Mouse (Mus musculus) cerebellum, postnatal 4 days (tissue): ENCODE measurements around the gene Topaz1.
A peak's percentile ranks its signal among the peaks of the same experiment; 100 is the strongest.

Source experiments
- DNase-seq, 2 experiments: peaks; one replicate each; pipeline ENCODE4 v3.0.0; 2022; ENCODE audit warnings: low spot score in 2 of 2, mixed read lengths in 1 of 2

Gene Topaz1

GRCm38 (mm10) chr9:122747060-122747459 is at the start of gene Topaz1:
Gene Topaz1 (plus strand): TSS chr9:122747346.
- DNase-seq: no peak

GRCm38 (mm10) chr9:122701817-122702216 is 45.3 kb upstream of the Topaz1 start:
- no peak for DNase-seq

- DNase-seq: no peak
These were observed 33.3 kb upstream of the Topaz1 start for GRCm38 (mm10) chr9:122713836-122714235.

- no peak for DNase-seq
These were observed 32.1 kb upstream of the Topaz1 start for GRCm38 (mm10) chr9:122715046-122715445.

GRCm38 (mm10) chr9:122716131-122716921 is 30.8 kb upstream of the Topaz1 start:
- no peak for DNase-seq

- no peak for DNase-seq
These were observed 24.9 kb upstream of the Topaz1 start for GRCm38 (mm10) chr9:122722296-122722695.

- no peak for DNase-seq
These were observed 21.9 kb upstream of the Topaz1 start for GRCm38 (mm10) chr9:122725046-122725765.

GRCm38 (mm10) chr9:122729500-122729899 is 17.6 kb upstream of the Topaz1 start:
- peak in 1 of 2 experiments; percentile 60 for DNase-seq

GRCm38 (mm10) chr9:122732126-122732810 is 14.9 kb upstream of the Topaz1 start:
- no peak for DNase-seq

GRCm38 (mm10) chr9:122733222-122733621 is 13.9 kb upstream of the Topaz1 start:
- no peak for DNase-seq

- no peak for DNase-seq
These were observed 12.2 kb upstream of the Topaz1 start for GRCm38 (mm10) chr9:122734934-122735333.

- no peak for DNase-seq
These were observed 11.1 kb upstream of the Topaz1 start for GRCm38 (mm10) chr9:122736001-122736400.

GRCm38 (mm10) chr9:122736742-122737141 is 10.4 kb upstream of the Topaz1 start:
- peak in 1 of 2 experiments; percentile 38 for DNase-seq

GRCm38 (mm10) chr9:122745879-122746278 is 1.3 kb upstream of the Topaz1 start:
- DNase-seq: no peak

- no peak for DNase-seq
These were observed 10.5 kb downstream of the Topaz1 start for GRCm38 (mm10) chr9:122757614-122758013.

GRCm38 (mm10) chr9:122760111-122760510 is 13.0 kb downstream of the Topaz1 start:
- no peak for DNase-seq

- DNase-seq: no peak
These were observed 38.1 kb downstream of the Topaz1 start for GRCm38 (mm10) chr9:122785231-122785630.

GRCm38 (mm10) chr9:122786534-122786933 is 39.4 kb downstream of the Topaz1 start:
- no peak for DNase-seq

- DNase-seq: peak; percentile 65 to 90
These were observed 58.1 kb downstream of the Topaz1 start, which contains the start of gene Tcaim for GRCm38 (mm10) chr9:122805053-122805844. Gene Tcaim (plus strand): TSS chr9:122805539.

- no peak for DNase-seq
These were observed 58.7 kb downstream of the Topaz1 start for GRCm38 (mm10) chr9:122805845-122806341.

GRCm38 (mm10) chr9:122807186-122807585 is 60.0 kb downstream of the Topaz1 start:
- no peak for DNase-seq
